Mouse (Mus musculus): Measurements from ENCODE around the gene Gm11077. TPM values are rescaled to one million over a fixed set of nuclear protein-coding genes. Genes with fewer than 3 reads are reported as not detected.

Gm11077 gene
- polyA plus RNA-seq, 1 experiment from 2014 or later, result not detected

DNA sequence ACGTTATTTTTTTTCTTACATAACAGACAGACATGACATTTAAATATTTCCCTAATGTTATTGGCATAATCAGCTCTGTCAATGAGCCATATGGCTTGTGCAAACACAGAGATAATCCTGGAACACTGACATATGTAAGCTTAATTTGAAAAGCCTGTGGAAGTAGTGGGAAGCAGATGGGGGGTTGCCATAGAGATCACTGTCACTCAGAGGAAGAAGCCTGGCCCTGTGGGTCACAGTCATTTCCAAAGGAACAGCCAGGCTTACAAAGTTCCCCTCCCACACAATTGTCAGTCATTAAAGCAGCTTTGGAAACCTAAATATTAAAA is 2.3 kb downstream of the Gm11077 start:
- ATAC-seq, result no peak
- H3K9ac ChIP-seq (replicated peaks), result no peak overlapping the region
- H3K27ac ChIP-seq (ENCODE audit: low read depth), result no peak overlapping the region
- no peak for DNase-seq
- no peak overlapping the region for H3K4me3 ChIP-seq (ENCODE audit: low read depth, low read length)
- no peaks in the 10 kb centered on the region for H3K9me3 ChIP-seq (ENCODE audit: low read length)
- no peaks in the 10 kb centered on the region for H3K36me3 ChIP-seq (replicated peaks; ENCODE audit: insufficient read depth, low read length)
- TF ChIP-seq CTCF (IDR thresholded peaks at IDR 0.05; ENCODE audit: low read depth) (no peak), EP300 (IDR thresholded peaks at IDR 0.05; ENCODE audit: low read depth) (no peak)
- H3K4me1 ChIP-seq (ENCODE audit: insufficient read depth), result no peaks in the 10 kb centered on the region
- no peaks in the 10 kb centered on the region for H3K27me3 ChIP-seq (ENCODE audit: insufficient read depth, low read length)
- 74% methylated on average over 1 of the region's 1 CpGs for WGBS (ENCODE audit: insufficient replicate concordance)
- H3K4me2 ChIP-seq (ENCODE audit: low read depth, low read length), result no peak overlapping the region

DNA sequence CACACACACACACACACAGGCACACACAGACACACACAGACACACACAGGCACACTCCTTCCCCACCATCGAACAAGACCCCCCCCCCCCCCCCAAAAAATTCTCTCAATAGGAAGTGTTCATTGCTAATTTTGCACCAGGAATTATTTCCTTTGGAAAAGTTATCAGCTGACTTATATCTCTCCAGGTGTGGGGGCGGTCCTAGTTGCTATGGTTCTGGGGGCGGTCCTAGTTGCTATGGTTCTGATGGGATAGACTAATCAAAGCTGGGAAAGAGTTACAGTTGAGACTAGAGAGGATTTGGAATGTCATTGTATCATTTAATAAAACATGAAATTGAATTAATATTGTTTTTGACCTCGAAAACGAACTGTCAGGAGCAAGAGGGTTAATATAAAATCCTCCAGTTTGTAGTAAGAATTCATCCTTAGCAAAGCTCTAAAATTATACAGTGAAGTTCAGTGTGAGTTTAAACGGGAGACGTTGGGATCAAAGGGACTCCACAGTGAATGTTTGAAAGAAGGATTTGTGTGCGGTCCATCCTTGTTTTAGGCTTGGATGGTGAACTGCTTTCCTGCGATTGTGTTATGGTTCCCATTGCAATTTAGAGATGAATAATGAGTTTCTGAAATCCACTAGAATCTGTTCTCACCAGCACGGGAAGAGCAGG is 4.0 kb downstream of the Gm11077 start:
- ATAC-seq (no peak), DNase-seq (no peak)
- Histone ChIP-seq H3K4me2 (ENCODE audit: low read depth, low read length) (peak overlapping the region; percentile 55), H3K27me3 (ENCODE audit: insufficient read depth, low read length) (no peaks in the 10 kb centered on the region), H3K9me3 (ENCODE audit: low read length) (no peaks in the 10 kb centered on the region), H3K27ac (ENCODE audit: low read depth) (no peak overlapping the region), H3K4me3 (ENCODE audit: low read depth, low read length) (no peak overlapping the region), H3K36me3 (replicated peaks; ENCODE audit: insufficient read depth, low read length) (no peaks in the 10 kb centered on the region), H3K9ac (replicated peaks) (no peak overlapping the region), H3K4me1 (ENCODE audit: insufficient read depth) (no peaks in the 10 kb centered on the region)
- TF ChIP-seq EP300 (IDR thresholded peaks at IDR 0.05; ENCODE audit: low read depth) (no peak), CTCF (IDR thresholded peaks at IDR 0.05; ENCODE audit: low read depth) (no peak)
- 37% methylated on average over 10 of the region's 10 CpGs for WGBS (ENCODE audit: insufficient replicate concordance)

DNA sequence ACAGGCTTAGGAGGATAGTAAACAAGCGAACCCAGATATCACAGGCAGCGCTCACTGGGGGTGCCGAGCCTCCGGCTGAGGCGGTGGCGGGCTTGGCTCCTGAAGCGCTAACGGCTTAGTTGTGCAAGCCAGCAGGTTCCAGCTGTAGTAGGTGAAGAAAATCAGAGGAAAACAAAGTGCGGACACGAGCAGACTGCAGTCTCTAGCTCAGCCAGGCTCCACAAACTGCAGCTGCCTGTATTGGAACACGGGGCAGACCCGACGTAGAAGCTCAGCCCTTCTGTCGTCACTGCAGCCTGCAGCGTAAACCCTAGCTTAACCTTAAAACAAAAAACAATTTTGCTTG is 4.5 kb downstream of the Gm11077 start:
- no peak overlapping the region for H3K9ac ChIP-seq (replicated peaks)
- H3K27me3 ChIP-seq (ENCODE audit: insufficient read depth, low read length), result no peaks in the 10 kb centered on the region
- no peaks in the 10 kb centered on the region for H3K4me1 ChIP-seq (ENCODE audit: insufficient read depth)
- DNase-seq (no peak), ATAC-seq (no peak)
- H3K27ac ChIP-seq (ENCODE audit: low read depth), result no peak overlapping the region
- no peaks in the 10 kb centered on the region for H3K36me3 ChIP-seq (replicated peaks; ENCODE audit: insufficient read depth, low read length)
- peak overlapping the region; percentile 55 for H3K4me2 ChIP-seq (ENCODE audit: low read depth, low read length)
- no peak for TF ChIP-seq EP300 (IDR thresholded peaks at IDR 0.05; ENCODE audit: low read depth)
- no peak for TF ChIP-seq CTCF (IDR thresholded peaks at IDR 0.05; ENCODE audit: low read depth)
- H3K4me3 ChIP-seq (ENCODE audit: low read depth, low read length), result 0 out of 2 replicates have a peak overlapping the region, but pooled peaks have one; percentile 19
- H3K9me3 ChIP-seq (ENCODE audit: low read length), result no peaks in the 10 kb centered on the region
- 13% methylated on average over 15 of the region's 15 CpGs for WGBS (ENCODE audit: insufficient replicate concordance)

DNA sequence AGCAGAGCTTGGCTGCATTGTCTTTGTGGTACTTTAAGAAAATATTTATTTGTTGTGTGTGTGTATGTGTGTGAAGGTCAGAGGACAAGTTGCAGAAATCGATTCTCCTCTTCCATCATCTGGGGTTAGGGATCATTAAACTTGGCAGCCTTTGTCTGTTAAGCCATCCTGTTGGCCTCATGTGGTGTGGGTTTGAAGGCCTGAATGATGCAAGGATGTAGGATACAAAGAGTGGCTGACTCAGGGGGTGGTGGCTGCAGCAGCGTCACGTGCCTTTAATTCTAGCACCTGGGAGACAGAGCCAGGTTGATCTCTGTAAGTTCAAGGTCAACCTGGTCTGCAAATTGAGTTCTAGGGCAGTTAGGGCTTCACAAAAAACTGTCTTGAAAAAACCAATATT is 16.5 kb downstream of the Gm11077 start:
- no peak for TF ChIP-seq EP300 (IDR thresholded peaks at IDR 0.05; ENCODE audit: low read depth)
- no peak for TF ChIP-seq CTCF (IDR thresholded peaks at IDR 0.05; ENCODE audit: low read depth)
- Histone ChIP-seq H3K27me3 (ENCODE audit: insufficient read depth, low read length) (no peaks in the 10 kb centered on the region), H3K9me3 (ENCODE audit: low read length) (no peaks in the 10 kb centered on the region), H3K4me3 (ENCODE audit: low read depth, low read length) (no peak overlapping the region), H3K9ac (replicated peaks) (no peak overlapping the region), H3K36me3 (replicated peaks; ENCODE audit: insufficient read depth, low read length) (no peaks in the 10 kb centered on the region), H3K4me2 (ENCODE audit: low read depth, low read length) (no peak overlapping the region), H3K4me1 (ENCODE audit: insufficient read depth) (no peaks in the 10 kb centered on the region), H3K27ac (ENCODE audit: low read depth) (no peak overlapping the region)
- ATAC-seq, result peak; percentile 45; the same call in 1 of the 2 replicates
- no peak for DNase-seq
- WGBS (ENCODE audit: insufficient replicate concordance), result 62% methylated on average over 3 of the region's 3 CpGs

DNA sequence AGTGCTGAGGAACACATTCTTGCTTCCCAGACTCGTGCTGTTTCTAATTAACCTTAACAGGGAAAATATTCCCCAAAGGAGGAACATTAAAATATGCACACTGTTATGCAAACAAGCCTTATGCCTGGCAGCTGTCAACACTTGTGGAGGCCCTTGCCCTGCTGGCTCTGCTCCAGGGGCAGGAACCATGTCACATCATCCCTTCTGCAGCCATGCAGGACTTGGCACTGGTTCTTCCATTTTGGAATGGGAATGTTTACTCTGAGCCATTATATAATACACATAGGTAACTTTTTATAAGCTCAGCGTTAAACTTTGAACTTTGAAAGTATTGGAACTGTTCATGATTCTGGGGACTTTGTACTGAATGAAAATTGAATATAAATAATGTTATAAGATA is 18.5 kb downstream of the Gm11077 start:
- DNase-seq (no peak), ATAC-seq (no peak)
- 61% methylated on average over 2 of the region's 2 CpGs for WGBS (ENCODE audit: insufficient replicate concordance)
- H3K9me3 ChIP-seq (ENCODE audit: low read length), result no peaks in the 10 kb centered on the region
- no peaks in the 10 kb centered on the region for H3K4me1 ChIP-seq (ENCODE audit: insufficient read depth)
- no peak overlapping the region for H3K9ac ChIP-seq (replicated peaks)
- H3K27me3 ChIP-seq (ENCODE audit: insufficient read depth, low read length), result no peaks in the 10 kb centered on the region
- no peak overlapping the region for H3K4me2 ChIP-seq (ENCODE audit: low read depth, low read length)
- H3K4me3 ChIP-seq (ENCODE audit: low read depth, low read length), result no peak overlapping the region
- H3K36me3 ChIP-seq (replicated peaks; ENCODE audit: insufficient read depth, low read length), result no peaks in the 10 kb centered on the region
- H3K27ac ChIP-seq (ENCODE audit: low read depth), result no peak overlapping the region
- TF ChIP-seq CTCF (IDR thresholded peaks at IDR 0.05; ENCODE audit: low read depth), result no peak
- TF ChIP-seq EP300 (IDR thresholded peaks at IDR 0.05; ENCODE audit: low read depth), result no peak

DNA sequence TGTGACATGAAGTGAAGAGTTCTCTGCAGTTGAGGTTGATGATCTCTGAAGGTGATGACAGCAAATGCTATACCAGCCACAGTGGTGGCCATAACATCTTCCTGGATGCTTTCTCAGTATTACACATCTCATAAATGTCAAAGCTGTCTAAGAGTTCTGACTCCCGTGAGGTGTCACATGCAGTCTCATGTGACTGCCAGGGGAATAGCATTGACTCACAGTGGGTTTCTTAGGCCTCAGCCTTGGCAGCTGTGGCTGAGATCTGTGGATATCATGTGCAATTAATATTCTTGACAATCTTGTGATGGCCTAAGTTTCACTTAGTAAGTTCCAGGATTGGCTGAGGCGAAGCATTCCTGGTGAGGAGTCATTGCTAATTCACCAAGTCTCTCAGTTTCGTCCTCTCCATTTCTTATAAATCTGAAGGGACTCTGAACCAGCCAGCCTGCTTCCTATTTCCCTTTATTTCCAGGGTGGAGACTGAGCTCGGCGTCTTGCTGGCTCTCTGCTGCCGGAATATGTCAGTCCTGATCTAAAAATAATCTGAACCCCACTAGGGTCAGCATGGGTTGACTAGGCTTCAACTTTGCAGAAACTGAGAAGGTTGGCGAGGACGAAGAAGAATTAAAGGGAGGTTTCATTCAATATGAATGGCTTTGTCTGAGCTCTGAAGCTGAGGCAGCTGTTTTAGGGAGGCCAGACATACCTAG is 21.4 kb downstream of the Gm11077 start:
- no peaks in the 10 kb centered on the region for H3K27me3 ChIP-seq (ENCODE audit: insufficient read depth, low read length)
- DNase-seq, result no peak
- TF ChIP-seq CTCF (IDR thresholded peaks at IDR 0.05; ENCODE audit: low read depth) (no peak), EP300 (IDR thresholded peaks at IDR 0.05; ENCODE audit: low read depth) (no peak)
- H3K36me3 ChIP-seq (replicated peaks; ENCODE audit: insufficient read depth, low read length), result no peaks in the 10 kb centered on the region
- ATAC-seq, result no peak
- H3K4me2 ChIP-seq (ENCODE audit: low read depth, low read length), result no peak overlapping the region
- no peaks in the 10 kb centered on the region for H3K9me3 ChIP-seq (ENCODE audit: low read length)
- H3K27ac ChIP-seq (ENCODE audit: low read depth), result no peak overlapping the region
- H3K4me1 ChIP-seq (ENCODE audit: insufficient read depth), result no peaks in the 10 kb centered on the region
- H3K9ac ChIP-seq (replicated peaks), result no peak overlapping the region
- WGBS (ENCODE audit: insufficient replicate concordance), result 72% methylated on average over 8 of the region's 8 CpGs
- H3K4me3 ChIP-seq (ENCODE audit: low read depth, low read length), result no peak overlapping the region
